Mouse (Mus musculus) G1E (cell line): ENCODE measurements around the gene Lrtm2. TPM values are rescaled to one million over a fixed set of nuclear protein-coding genes. Genes with fewer than 3 reads are reported as not detected.

Experiments used
- ATAC-seq: 2 replicates; pipeline ENCODE4 v1.8.0; 2016; ENCODE audit warnings: mild to moderate bottlenecking; ENCODE audit not compliant: insufficient number of reproducible peaks, poor library complexity, low FRiP score, severe bottlenecking; ENCODE audit errors: extremely low read depth
- DNase-seq: peaks from one replicate; pipeline ENCODE4 v3.0.0; 2012; ENCODE audit warnings: low spot score
- H3K27me3 ChIP-seq: 2 replicates; pipeline ENCODE4 v1.6.1; 2012; ENCODE audit warnings: mild to moderate bottlenecking, low read length, inconsistent platforms; ENCODE audit not compliant: insufficient read depth
- H3K36me3 ChIP-seq: replicated peaks from 2 replicates; pipeline ENCODE3; 2012; ENCODE audit warnings: mild to moderate bottlenecking, inconsistent platforms
- H3K4me1 ChIP-seq: 2 replicates; pipeline ENCODE4 v1.6.1; 2012; ENCODE audit warnings: low read depth, low read length, inconsistent platforms, mixed read lengths; ENCODE audit not compliant: insufficient read depth
- H3K4me3 ChIP-seq: 2 replicates; pipeline ENCODE4 v1.5.1; 2012; ENCODE audit warnings: low read depth, mild to moderate bottlenecking, inconsistent platforms, low read length, moderate library complexity, mixed read lengths
- H3K9me3 ChIP-seq: replicated peaks from 2 replicates; pipeline ENCODE4 v1.6.1; 2012; ENCODE audit warnings: inconsistent platforms
- CTCF ChIP-seq: IDR thresholded peaks from 2 replicates; pipeline ENCODE4 v1.5.1; 2012; ENCODE audit warnings: low read depth, low read length, inconsistent platforms, mixed read lengths
- GATA1 ChIP-seq: IDR thresholded peaks from 2 replicates; pipeline ENCODE4 v1.6.1; 2012; ENCODE audit warnings: borderline replicate concordance, low read length, inconsistent platforms, mixed read lengths
- GATA2 ChIP-seq: IDR thresholded peaks from 2 replicates; pipeline ENCODE4 v1.6.1; 2012; ENCODE audit warnings: low read depth, low read length, inconsistent platforms, borderline replicate concordance
- POLR2AphosphoS5 ChIP-seq: IDR thresholded peaks from 2 replicates; pipeline ENCODE4 v1.6.1; 2012; ENCODE audit warnings: low read depth, low read length, inconsistent platforms; ENCODE audit not compliant: insufficient replicate concordance
- TAL1 ChIP-seq: conservative IDR thresholded peaks from 2 replicates; pipeline ENCODE4 v1.6.1; 2012; ENCODE audit warnings: low read depth, low read length, inconsistent platforms, mixed read lengths
- polyA plus RNA-seq: library from polyadenylated mRNA; stranded (reverse); fragments of >175 nt; gene quantifications from 2 replicates; pipeline ENCODE4 v1.2.3, GENCODE M21; 2012
- total RNA-seq, 2 experiments: library from RNA; stranded (forward) in 1 of 2; stranded (reverse) in 1 of 2; fragments of 200-1000 nt in 1 of 2; fragments of >200 nt in 1 of 2; fragmentation: Nextera tagmentation in 1 of 2; gene quantifications; 2 replicates each; pipeline ENCODE4 v1.2.3; 2014 to 2017

The Lrtm2 gene
- total and polyA plus RNA-seq, 3 experiments = 0.11 TPM; not detected in 2

DNA sequence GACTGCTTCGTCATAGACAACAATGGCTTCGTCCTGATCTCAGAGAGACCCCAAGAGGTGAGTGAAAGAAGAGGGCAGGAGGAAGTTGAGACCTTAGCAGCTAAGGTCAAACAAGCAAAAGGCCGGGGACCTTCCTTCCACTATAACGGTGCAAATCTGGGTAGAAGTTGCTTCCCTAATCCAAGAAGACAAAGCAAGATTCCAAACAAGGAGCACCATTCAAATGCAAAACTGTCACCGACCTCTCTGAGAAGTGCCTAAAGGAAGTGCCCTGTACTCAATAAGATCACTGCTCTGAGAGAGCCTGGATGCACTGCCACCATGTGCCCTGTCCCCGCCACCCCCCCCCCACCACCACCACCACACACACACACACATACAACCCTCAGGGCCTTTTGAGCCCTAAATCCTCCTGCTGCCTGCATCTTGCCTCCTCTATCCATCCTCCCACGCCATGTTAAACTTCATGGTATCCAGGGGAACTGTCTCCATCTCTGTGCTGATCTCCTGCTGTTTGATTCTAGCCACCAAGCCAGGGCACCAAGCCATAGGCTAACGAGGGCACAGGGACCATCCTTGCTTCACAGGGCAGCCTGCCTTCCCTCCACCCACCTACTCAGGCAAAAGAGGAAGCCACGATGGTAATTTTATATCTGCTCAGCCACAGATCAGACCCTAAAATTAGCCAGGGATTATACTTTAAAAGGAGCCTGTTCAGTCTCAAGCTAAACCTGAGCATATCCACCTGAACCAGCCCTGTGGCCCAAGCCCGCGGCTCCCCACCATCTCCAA is 7.8 kb upstream of the Lrtm2 start:
- DNase-seq (no peak), ATAC-seq (no peak)
- no peaks in the 10 kb centered on the region for H3K36me3 ChIP-seq

DNA sequence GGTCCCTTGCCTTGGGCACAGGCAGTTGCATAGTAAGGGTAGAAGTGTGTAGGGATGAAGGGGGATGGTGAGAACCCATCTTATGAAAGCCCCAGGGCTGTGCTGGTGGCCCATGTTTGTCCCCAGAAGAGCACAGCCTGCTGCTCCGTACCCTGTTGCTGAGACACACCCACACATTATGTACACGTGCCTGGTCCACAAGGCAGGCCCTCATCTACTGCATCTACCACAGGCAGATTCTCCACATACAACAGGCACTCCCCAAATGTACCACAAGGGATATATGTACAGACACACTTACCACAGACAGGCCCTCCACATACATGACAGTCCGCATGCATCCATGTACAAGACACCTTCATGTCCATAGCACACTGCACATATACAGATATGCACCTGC is 6.7 kb upstream of the Lrtm2 start:
- H3K4me1 ChIP-seq = no peaks in the 10 kb centered on the region
- no peaks in the 10 kb centered on the region for H3K9me3 ChIP-seq
- TF ChIP-seq GATA1 (no peak), GATA2 (no peak), TAL1 (no peak), CTCF (no peak), POLR2AphosphoS5 (no peak)
- DNase-seq = no peak
- no peaks in the 10 kb centered on the region for H3K36me3 ChIP-seq
- no peak overlapping the region for H3K4me3 ChIP-seq
- no peak for ATAC-seq
- H3K27me3 ChIP-seq = peaks cover 32% of the 10 kb centered on the region

More for the DNA sequence above, 7.8 kb upstream of the Lrtm2 start:
- H3K4me1 ChIP-seq = no peaks in the 10 kb centered on the region
- TF ChIP-seq CTCF (no peak), TAL1 (no peak), GATA1 (no peak), GATA2 (no peak), POLR2AphosphoS5 (no peak)
- H3K27me3 ChIP-seq = peaks cover 26% of the 10 kb centered on the region
- no peak overlapping the region for H3K4me3 ChIP-seq
- H3K9me3 ChIP-seq = no peaks in the 10 kb centered on the region

DNA sequence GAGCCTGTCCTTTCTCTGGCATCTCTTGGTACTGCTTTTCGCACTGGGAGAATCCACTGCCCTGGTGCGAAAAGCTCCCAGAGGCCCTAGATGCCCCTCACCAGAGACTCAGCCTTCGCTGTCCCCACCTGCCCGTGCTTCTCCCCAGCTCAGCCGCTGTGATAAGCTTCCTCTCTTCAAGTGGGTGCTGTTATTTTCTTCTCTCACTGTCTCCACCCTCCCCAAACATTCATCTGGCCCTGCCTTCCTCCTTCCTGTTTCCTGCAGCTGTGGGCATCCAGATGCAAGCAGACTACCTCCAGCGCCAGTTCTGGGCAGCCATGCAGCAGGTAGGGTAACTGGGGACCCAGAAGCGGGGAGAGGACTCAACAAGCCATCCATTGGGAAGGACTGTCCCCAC is 5.6 kb upstream of the Lrtm2 start:
- Histone ChIP-seq H3K4me3 (no peak overlapping the region), H3K4me1 (no peaks in the 10 kb centered on the region), H3K9me3 (no peaks in the 10 kb centered on the region), H3K27me3 (peaks cover 29% of the 10 kb centered on the region), H3K36me3 (no peaks in the 10 kb centered on the region)
- ATAC-seq = no peak
- no peak for TF ChIP-seq POLR2AphosphoS5
- TF ChIP-seq CTCF = no peak
- TF ChIP-seq GATA2 = no peak
- no peak for TF ChIP-seq GATA1
- no peak for TF ChIP-seq TAL1
- no peak for DNase-seq

DNA sequence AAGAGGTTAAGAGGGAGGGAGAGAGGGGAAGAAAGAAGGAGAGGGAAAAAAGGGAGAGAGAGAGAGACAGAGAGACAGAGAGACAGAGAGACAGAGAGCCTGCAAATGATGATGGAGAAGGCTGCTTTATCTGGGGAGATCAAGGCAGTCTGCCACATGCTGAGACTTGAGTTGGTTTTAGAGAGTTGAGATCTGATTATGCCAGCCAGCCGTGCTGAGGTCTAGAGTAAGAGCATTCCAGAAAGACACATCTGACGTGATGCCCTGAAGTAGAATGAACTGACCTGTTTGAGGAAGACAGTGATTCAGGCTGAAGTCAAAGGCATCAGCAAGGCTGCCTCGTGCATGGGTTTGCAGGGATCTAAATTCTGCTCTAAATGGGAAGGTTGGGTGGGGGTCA is 3.3 kb upstream of the Lrtm2 start:
- TF ChIP-seq TAL1 (no peak), GATA1 (no peak), CTCF (no peak), GATA2 (no peak), POLR2AphosphoS5 (no peak)
- Histone ChIP-seq H3K27me3 (peaks cover 44% of the 10 kb centered on the region), H3K9me3 (no peaks in the 10 kb centered on the region), H3K4me3 (no peak overlapping the region), H3K36me3 (no peaks in the 10 kb centered on the region), H3K4me1 (no peaks in the 10 kb centered on the region)
- DNase-seq (no peak), ATAC-seq (no peak)

DNA sequence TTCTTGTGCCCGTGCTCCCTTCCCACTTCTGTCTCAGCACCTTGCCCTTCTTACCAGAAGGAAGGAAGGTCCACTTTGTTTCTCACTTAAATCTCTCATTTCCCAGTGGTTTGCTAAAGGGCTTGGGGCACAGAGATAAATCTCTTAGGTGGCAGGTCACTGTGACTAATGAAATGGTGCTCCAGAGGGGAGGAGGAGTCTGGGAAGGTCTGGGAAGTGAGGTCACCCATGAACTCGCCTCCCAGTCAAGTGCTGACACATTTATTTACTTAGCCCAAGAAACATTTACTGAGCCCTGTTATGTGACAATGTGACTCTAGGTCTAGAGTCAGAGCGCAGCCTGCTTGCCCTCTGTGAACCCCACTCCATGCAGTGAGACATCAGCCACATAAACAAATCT is 2.6 kb upstream of the Lrtm2 start:
- Histone ChIP-seq H3K27me3 (peaks cover 45% of the 10 kb centered on the region), H3K4me1 (no peaks in the 10 kb centered on the region), H3K9me3 (no peaks in the 10 kb centered on the region), H3K4me3 (no peak overlapping the region), H3K36me3 (no peaks in the 10 kb centered on the region)
- TF ChIP-seq GATA2 (no peak), TAL1 (no peak), GATA1 (no peak), CTCF (no peak), POLR2AphosphoS5 (no peak)
- no peak for DNase-seq
- ATAC-seq = no peak

DNA sequence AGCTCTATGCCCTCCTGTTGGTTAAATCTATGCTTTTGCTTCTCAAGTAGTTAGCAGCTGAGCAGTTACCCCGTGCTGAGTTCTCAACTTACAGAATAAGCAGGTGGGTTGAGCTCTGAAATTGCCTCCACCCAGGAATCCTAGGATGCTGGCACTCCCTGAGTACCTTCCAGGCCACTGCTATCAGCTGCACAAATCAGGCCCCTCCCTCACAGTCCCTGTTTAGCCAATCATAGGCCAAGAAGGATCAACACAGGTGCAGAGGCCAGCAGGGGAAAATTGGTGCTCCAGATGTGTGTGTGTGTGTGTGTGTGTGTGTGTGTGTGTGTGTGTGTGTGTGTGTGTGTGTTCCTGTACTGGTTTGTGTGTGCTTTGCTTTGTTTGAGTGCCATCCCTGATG is 1.5 kb upstream of the Lrtm2 start:
- H3K36me3 ChIP-seq = no peaks in the 10 kb centered on the region
- peaks cover 47% of the 10 kb centered on the region for H3K27me3 ChIP-seq
- H3K9me3 ChIP-seq = no peaks in the 10 kb centered on the region
- no peaks in the 10 kb centered on the region for H3K4me1 ChIP-seq
- no peak for DNase-seq
- TF ChIP-seq CTCF (no peak), TAL1 (no peak), GATA1 (no peak), POLR2AphosphoS5 (no peak), GATA2 (no peak)
- ATAC-seq = no peak
- H3K4me3 ChIP-seq = no peak overlapping the region
